Mouse (Mus musculus) T-helper 2 cell (primary cell): ENCODE data around the gene Vmn1r78.
"Not testable (repeated sequence)": the region's sequence is repeated elsewhere in the genome, so short reads cannot be mapped to it uniquely, and the experiment has no call there.

Source experiments
- in situ Hi-C: fragments of 300-600 bp; cut with MboI, MseI; formaldehyde crosslinking; loops from one replicate; pipeline ENCODE4 v1.15.1; 2025; ENCODE audit warnings: high pct_unique_total_duplicates

Gene Vmn1r78

GRCm38 (mm10) chr7:12149957-12150356 is at the start of gene Vmn1r78:
TSS of gene Vmn1r78 (plus strand) at chr7:12150257.
- in situ Hi-C loops, result no loop called here

GRCm38 (mm10) chr7:12156463-12156862 is 6.4 kb downstream of the Vmn1r78 start:
- in situ Hi-C loops, result not testable (repeated sequence)

DNA sequence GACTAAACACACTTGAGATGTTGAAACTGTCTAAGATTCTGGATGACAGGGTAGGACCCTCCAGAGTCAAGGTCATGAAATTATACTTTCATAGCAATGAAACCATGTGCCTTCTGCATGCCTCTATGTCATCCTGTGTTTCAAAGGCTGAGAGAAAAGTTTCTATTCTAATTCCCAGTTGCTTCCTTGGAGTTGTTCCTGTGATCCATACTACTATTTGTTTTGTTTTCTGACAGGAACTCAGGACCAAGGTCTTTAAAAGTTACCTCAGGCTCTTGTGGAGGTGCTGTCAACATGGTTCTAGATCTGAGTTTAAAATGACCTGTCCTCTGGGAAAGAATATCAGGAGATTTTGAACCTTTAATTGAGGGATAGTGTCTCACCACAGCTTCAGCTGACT is 20.9 kb downstream of the Vmn1r78 start, which contains the start of gene Vmn1r79:
TSS of gene Vmn1r79 (plus strand) at position 301 of the 400 bp plus-strand sequence.
- in situ Hi-C loops, result not testable (repeated sequence)

- in situ Hi-C loops, result not testable (repeated sequence)
Measured at GRCm38 (mm10) chr7:12172926-12173325, 22.9 kb downstream of the Vmn1r78 start.

GRCm38 (mm10) chr7:12188986-12189385 is 38.9 kb downstream of the Vmn1r78 start, which contains the start of gene Vmn1r80:
TSS of gene Vmn1r80 (plus strand) at chr7:12189286.
- in situ Hi-C loops, result no loop called here

- in situ Hi-C loops, result no loop called here
Measured at GRCm38 (mm10) chr7:12204141-12204540, 54.1 kb downstream of the Vmn1r78 start.
